In the genomic region with DNA sequence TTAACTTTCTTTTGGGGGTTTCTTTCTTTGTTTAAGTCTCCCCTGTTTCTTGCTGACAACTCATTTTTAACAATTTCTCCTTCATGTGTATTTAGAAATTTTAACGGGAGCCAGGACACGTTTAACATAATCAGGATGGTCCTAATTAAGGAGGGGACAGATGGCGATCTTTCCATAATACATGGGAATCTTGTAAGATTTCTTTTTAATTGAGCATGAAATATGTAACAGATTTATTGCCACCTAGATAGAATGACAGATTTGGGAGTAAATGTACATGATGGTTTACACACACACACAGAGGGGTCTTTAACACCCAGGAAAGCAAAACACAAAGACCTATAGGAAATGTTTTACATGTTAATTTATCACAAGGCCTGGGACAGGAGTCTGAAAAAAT, we compare ENCODE assay signal across 20 mouse cellular contexts.
DNase-seq lines count a peak whose midpoint lies in the region; ATAC-seq lines count a peak whose summit lies in the region.
"Had no signal": no experiment of that assay in that cellular context is flagged by ENCODE, and none has a peak within 500 bp of the region (broad histone marks: within the 10 kb centered on the region; RNA-seq: fewer than 3 reads in every experiment).

No protein-coding gene starts in this region.

- H3K9ac ChIP-seq in forebrain, embryonic 14.5 days (ENCODE audit: low read length) = no peak overlapping the region
- no peak overlapping the region for H3K9ac ChIP-seq in forebrain, embryonic 11.5 days (ENCODE audit: low read length)
- H3K9ac ChIP-seq in forebrain, embryonic 16.5 days (replicated peaks; ENCODE audit: low read depth, low read length) = no peak overlapping the region
- H3K9ac ChIP-seq: hindbrain, embryonic 12.5 days; hindbrain, embryonic 15.5 days had no signal

- H3K36me3 ChIP-seq in forebrain, embryonic 14.5 days (ENCODE audit: control insufficient read depth, insufficient read depth, low read length) = no peaks in the 10 kb centered on the region
- H3K36me3 ChIP-seq in forebrain, embryonic 11.5 days (ENCODE audit: control insufficient read depth, insufficient read depth, low read length) = no peaks in the 10 kb centered on the region
- no peaks in the 10 kb centered on the region for H3K36me3 ChIP-seq in forebrain, embryonic 16.5 days (ENCODE audit: control insufficient read depth, insufficient read depth)
- H3K36me3 ChIP-seq: heart, embryonic 10.5 days; hindbrain, embryonic 12.5 days; hindbrain, embryonic 15.5 days had no signal

- H3K27ac ChIP-seq in forebrain, embryonic 14.5 days (ENCODE audit: low read depth, low read length) = no peak overlapping the region
- H3K27ac ChIP-seq in forebrain, embryonic 11.5 days (ENCODE audit: low read depth, low read length) = no peak overlapping the region
- H3K27ac ChIP-seq in forebrain, embryonic 16.5 days (ENCODE audit: low read length) = peak overlapping the region; percentile 63; the same call in 1 of the 2 replicates
- H3K27ac ChIP-seq: heart, adult 2 months; heart, embryonic 10.5 days; hindbrain, embryonic 12.5 days; hindbrain, embryonic 15.5 days had no signal

- no peaks in the 10 kb centered on the region for H3K4me1 ChIP-seq in forebrain, embryonic 14.5 days (ENCODE audit: control insufficient read depth, insufficient read depth, low read length)
- H3K4me1 ChIP-seq in forebrain, embryonic 11.5 days (replicated peaks; ENCODE audit: control insufficient read depth, insufficient read depth, low read length) = no peaks in the 10 kb centered on the region
- no peaks in the 10 kb centered on the region; the same call in 1 of the 2 replicates for H3K4me1 ChIP-seq in forebrain, embryonic 16.5 days (replicated peaks; ENCODE audit: control insufficient read depth, insufficient read depth, low read length)
- H3K4me1 ChIP-seq: heart, embryonic 10.5 days; hindbrain, embryonic 12.5 days; hindbrain, embryonic 15.5 days had no signal

- H3K4me2 ChIP-seq in forebrain, embryonic 14.5 days (ENCODE audit: low read length) = no peak overlapping the region
- H3K4me2 ChIP-seq in forebrain, embryonic 11.5 days (ENCODE audit: low read depth, low read length, severe bottlenecking) = no peak overlapping the region
- no peak overlapping the region for H3K4me2 ChIP-seq in forebrain, embryonic 16.5 days (ENCODE audit: low read length)
- H3K4me2 ChIP-seq: hindbrain, embryonic 12.5 days; hindbrain, embryonic 15.5 days had no signal

- no peaks in the 10 kb centered on the region for H3K27me3 ChIP-seq in forebrain, embryonic 14.5 days (replicated peaks; ENCODE audit: control insufficient read depth, insufficient read depth, low read length)
- no peaks in the 10 kb centered on the region for H3K27me3 ChIP-seq in forebrain, embryonic 11.5 days (ENCODE audit: control insufficient read depth, insufficient read depth, low read length)
- no peaks in the 10 kb centered on the region for H3K27me3 ChIP-seq in forebrain, embryonic 16.5 days (replicated peaks; ENCODE audit: control insufficient read depth, insufficient read depth, low read length)
- H3K27me3 ChIP-seq: hindbrain, embryonic 12.5 days; hindbrain, embryonic 15.5 days had no signal

- H3K4me3 ChIP-seq in forebrain, embryonic 14.5 days (ENCODE audit: low read depth, low read length) = no peak overlapping the region
- H3K4me3 ChIP-seq in forebrain, embryonic 11.5 days (ENCODE audit: low read depth, low read length) = no peak overlapping the region
- no peak overlapping the region for H3K4me3 ChIP-seq in forebrain, embryonic 16.5 days (replicated peaks; ENCODE audit: low read length)
- H3K4me3 ChIP-seq: heart, adult 2 months; heart, embryonic 10.5 days; hindbrain, embryonic 12.5 days; hindbrain, embryonic 15.5 days had no signal

- intact Hi-C loops in left cerebral cortex, postnatal 14 days (cut with DNase I) = no loop called here

- DNase-seq in forebrain, embryonic 14.5 days (ENCODE audit: low spot score) = peak; percentile 64
- DNase-seq in forebrain, embryonic 11.5 days (ENCODE audit: low spot score) = no peak
- DNase-seq in brain, embryonic 18.5 days (ENCODE audit: low read depth, low spot score) = peak; percentile 30
- no peak for DNase-seq in left cerebral cortex, postnatal 14 days (ENCODE audit: low spot score in 2 of 2)
- no peak for DNase-seq in gastrocnemius, adult 18-20 months (ENCODE audit: low spot score)
- DNase-seq: adrenal gland, adult 2 months; adrenal gland, postnatal 14 days; cerebellum, adult 18-20 months; cerebellum, adult 9-10 months; cerebellum, postnatal 14 days; gastrocnemius, postnatal 10 days; gastrocnemius, postnatal 36 days; heart, adult 2 months; kidney, adult 2 months had no signal

- no peaks in the 10 kb centered on the region for H3K9me3 ChIP-seq in forebrain, embryonic 14.5 days (replicated peaks; ENCODE audit: control insufficient read depth, low read length)
- H3K9me3 ChIP-seq in forebrain, embryonic 11.5 days (ENCODE audit: control insufficient read depth, low read length) = no peaks in the 10 kb centered on the region
- no peaks in the 10 kb centered on the region for H3K9me3 ChIP-seq in forebrain, embryonic 16.5 days (ENCODE audit: control insufficient read depth, low read length)
- H3K9me3 ChIP-seq: heart, embryonic 10.5 days; hindbrain, embryonic 12.5 days; hindbrain, embryonic 15.5 days had no signal

- peak; percentile 79; the same call in 1 of the 2 replicates for ATAC-seq in forebrain, embryonic 14.5 days
- ATAC-seq in forebrain, embryonic 11.5 days (replicated peaks; ENCODE audit: low FRiP score) = no peak
- ATAC-seq in forebrain, embryonic 16.5 days = peak; percentile 85
- ATAC-seq: CD4-positive, CD25-positive, alpha-beta regulatory T cell, adult 4 months; intestine, postnatal 0 days had no signal

- 46% methylated on average over 3 of the region's 3 CpGs for WGBS in forebrain, embryonic 14.5 days
- 54% methylated on average over 3 of the region's 3 CpGs for WGBS in forebrain, embryonic 11.5 days
- 27% methylated on average over 3 of the region's 3 CpGs for WGBS in forebrain, embryonic 16.5 days

Comparison
In these comparisons a context has a peak if more than half of its experiments do, and no peak if none do; other contexts are left out.
1. DNase-seq: peak in forebrain, embryonic 14.5 days (single experiment) and brain, embryonic 18.5 days (single experiment); none in forebrain, embryonic 11.5 days (single experiment), left cerebral cortex, postnatal 14 days (0 of 2) and gastrocnemius, adult 18-20 months (single experiment).